Mouse (Mus musculus) gastrocnemius, postnatal 14 days (tissue): ENCODE measurements at regions not wholly inside any gene's neighbourhood (a gene's known extent, or its start where the extent isn't known, plus 50 kb on each side); places are given as distances from the start of the nearest gene placed in this dataset.

Experiments
- DNase-seq: peaks from one replicate; pipeline ENCODE4 v3.0.0; 2021; ENCODE audit warnings: mixed read lengths
- intact Hi-C: fragments of 180-260 bp; cut with DNase I; formaldehyde crosslinking; loops from one replicate; pipeline ENCODE4 v1.15.1; 2025; ENCODE audit warnings: low total_unique reads

- intact Hi-C loops: no loop called here
Observed at GRCm38 (mm10) chr7:136032026-136032425, 315.9 kb upstream of the Mki67 start.

GRCm38 (mm10) chr7:136033536-136033935 lies 317.4 kb upstream of the Mki67 start:
- intact Hi-C loops: no loop called here
- no peak for DNase-seq

More at GRCm38 (mm10) chr7:136032026-136032425, 315.9 kb upstream of the Mki67 start:
- no peak for DNase-seq

- intact Hi-C loops: no loop called here
- no peak for DNase-seq
Observed at GRCm38 (mm10) chr7:136035735-136036134, 319.6 kb upstream of the Mki67 start.

GRCm38 (mm10) chr7:136038072-136038471 lies 321.9 kb upstream of the Mki67 start:
- DNase-seq: no peak
- intact Hi-C loops: no loop called here

GRCm38 (mm10) chr7:136038906-136039305 lies 322.7 kb upstream of the Mki67 start:
- intact Hi-C loops: no loop called here

GRCm38 (mm10) chr7:136041921-136042320 lies 325.8 kb upstream of the Mki67 start:
- DNase-seq: no peak
- intact Hi-C loops: no loop called here

More at GRCm38 (mm10) chr7:136038906-136039305, 322.7 kb upstream of the Mki67 start:
- DNase-seq: no peak

GRCm38 (mm10) chr7:136046645-136047363 lies 330.6 kb upstream of the Mki67 start:
- DNase-seq: peak; percentile 78
- intact Hi-C loops: no loop called here

GRCm38 (mm10) chr7:136047364-136047945 lies 331.3 kb upstream of the Mki67 start:
- intact Hi-C loops: no loop called here

GRCm38 (mm10) chr7:136048925-136049586 lies 332.9 kb upstream of the Mki67 start:
- DNase-seq: peak; percentile 41
- intact Hi-C loops: no loop called here

More at GRCm38 (mm10) chr7:136047364-136047945, 331.3 kb upstream of the Mki67 start:
- DNase-seq: no peak

GRCm38 (mm10) chr7:136049587-136049930 lies 333.4 kb upstream of the Mki67 start:
- intact Hi-C loops: no loop called here
- DNase-seq: no peak

- intact Hi-C loops: no loop called here
- no peak for DNase-seq
Observed at GRCm38 (mm10) chr7:136050116-136050515, 334.0 kb upstream of the Mki67 start.

- intact Hi-C loops: no loop called here
Observed at GRCm38 (mm10) chr7:136056876-136057484, 340.8 kb upstream of the Mki67 start.

GRCm38 (mm10) chr7:136058319-136058718 lies 342.2 kb upstream of the Mki67 start:
- no peak for DNase-seq
- intact Hi-C loops: no loop called here

More at GRCm38 (mm10) chr7:136056876-136057484, 340.8 kb upstream of the Mki67 start:
- DNase-seq: no peak

- intact Hi-C loops: no loop called here
- DNase-seq: no peak
Observed at GRCm38 (mm10) chr7:136058751-136059681, 342.9 kb upstream of the Mki67 start.

GRCm38 (mm10) chr7:136059896-136060295 lies 343.7 kb upstream of the Mki67 start:
- no peak for DNase-seq
- intact Hi-C loops: no loop called here

- peak; percentile 57 for DNase-seq
- intact Hi-C loops: no loop called here
Observed at GRCm38 (mm10) chr7:136060339-136061073, 344.3 kb upstream of the Mki67 start.

- intact Hi-C loops: no loop called here
- no peak for DNase-seq
Observed at GRCm38 (mm10) chr7:136062658-136063057, 346.5 kb upstream of the Mki67 start.

GRCm38 (mm10) chr7:136065038-136065678 lies 349.0 kb upstream of the Mki67 start:
- intact Hi-C loops: no loop called here
- no peak for DNase-seq
